Mouse (Mus musculus): ENCODE results near the gene Vmn2r52. TPM values are rescaled to one million over a fixed set of nuclear protein-coding genes. Genes with fewer than 3 reads are reported as not detected.
"Not testable (repeated sequence)": the region's sequence is repeated elsewhere in the genome, so short reads cannot be mapped to it uniquely, and the experiment has no call there.

Gene Vmn2r52
- total RNA-seq (2017), result not detected in 2 replicates

DNA sequence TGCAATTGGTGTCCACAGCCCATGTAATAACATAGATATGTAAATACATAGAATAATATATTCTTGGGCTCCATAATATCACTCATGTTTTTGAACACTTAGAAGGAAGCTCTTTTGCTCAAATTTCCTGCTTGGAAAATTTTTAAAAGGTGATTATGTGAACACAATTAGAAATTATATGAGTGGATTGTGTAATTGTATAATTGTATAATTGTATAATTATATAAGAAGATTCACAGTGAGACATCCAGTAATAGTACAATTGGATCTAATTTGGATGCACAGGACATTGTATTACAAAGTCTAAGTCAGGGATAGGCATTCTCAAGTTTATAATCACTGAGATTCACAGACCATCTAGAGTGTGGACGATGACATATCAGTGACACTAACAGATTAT is at the start of gene Vmn2r52:
Vmn2r52 (minus strand) TSS at position 101 of the 400 bp plus-strand sequence.
- no peak for ATAC-seq (replicated peaks in 1 of 2; ENCODE audit: insufficient read depth in 1 of 2, low FRiP score in 2 of 2, low TSS enrichment in 1 of 2, low read depth in 1 of 2, poor library complexity in 2 of 2, severe bottlenecking in 2 of 2)

DNA sequence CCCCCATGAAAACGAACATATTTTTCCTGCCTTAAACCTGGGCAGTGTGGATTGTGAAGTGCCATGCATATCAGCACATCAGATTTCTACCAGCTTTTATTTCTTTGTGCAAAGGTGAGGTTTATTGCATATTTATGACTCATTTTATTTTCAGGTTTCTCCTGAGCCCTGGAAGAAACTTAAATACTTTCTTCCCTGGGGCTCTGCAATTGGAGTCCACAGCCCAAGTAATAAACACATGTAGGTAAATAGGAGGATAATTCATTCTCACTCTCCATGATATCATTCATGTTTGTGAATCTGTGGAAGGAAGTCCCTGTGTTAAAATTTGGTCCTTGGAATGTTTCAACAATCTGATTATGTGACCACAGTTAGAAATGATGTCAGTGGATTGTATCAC is 70.7 kb downstream of the Vmn2r52 start, which contains the start of gene Vmn2r51:
Vmn2r51 (minus strand) TSS at position 101 of the 400 bp plus-strand sequence.
- not testable (repeated sequence) for ATAC-seq (replicated peaks in 1 of 2; ENCODE audit: insufficient read depth in 1 of 2, low FRiP score in 2 of 2, low TSS enrichment in 1 of 2, low read depth in 1 of 2, poor library complexity in 2 of 2, severe bottlenecking in 2 of 2)

Other genes starting within 250 kb of the Vmn2r52 start
- not detected in 2 replicates for gene Vmn2r48, start 223.0 kb downstream of the Vmn2r52 start, total RNA-seq (2017)
- not detected in 2 replicates for gene Vmn2r49, start 184.3 kb downstream of the Vmn2r52 start, total RNA-seq (2017)
- gene Vmn2r50, start 123.3 kb downstream of the Vmn2r52 start, total RNA-seq (2017), result not detected in 2 replicates
- not detected in 2 replicates for gene Vmn2r51, start 70.8 kb downstream of the Vmn2r52 start, total RNA-seq (2017)
- not detected in 2 replicates for gene Vmn1r66, start 101.4 kb upstream of the Vmn2r52 start, total RNA-seq (2017)

Measured in hematopoietic stem cell, adult 5-6 weeks (primary cell).